Mouse (Mus musculus) heart, postnatal 0 days (tissue): ENCODE data around the gene Rd3l.

Experiments used
- CTCF ChIP-seq: IDR thresholded peaks from 2 replicates; pipeline ENCODE4 v1.5.1; 2016; ENCODE audit warnings: antibody characterized with exemption, control low read depth, low read depth
- EP300 ChIP-seq: IDR thresholded peaks from 2 replicates; pipeline ENCODE4 v1.6.1; 2016; ENCODE audit warnings: antibody characterized with exemption, low read depth

DNA sequence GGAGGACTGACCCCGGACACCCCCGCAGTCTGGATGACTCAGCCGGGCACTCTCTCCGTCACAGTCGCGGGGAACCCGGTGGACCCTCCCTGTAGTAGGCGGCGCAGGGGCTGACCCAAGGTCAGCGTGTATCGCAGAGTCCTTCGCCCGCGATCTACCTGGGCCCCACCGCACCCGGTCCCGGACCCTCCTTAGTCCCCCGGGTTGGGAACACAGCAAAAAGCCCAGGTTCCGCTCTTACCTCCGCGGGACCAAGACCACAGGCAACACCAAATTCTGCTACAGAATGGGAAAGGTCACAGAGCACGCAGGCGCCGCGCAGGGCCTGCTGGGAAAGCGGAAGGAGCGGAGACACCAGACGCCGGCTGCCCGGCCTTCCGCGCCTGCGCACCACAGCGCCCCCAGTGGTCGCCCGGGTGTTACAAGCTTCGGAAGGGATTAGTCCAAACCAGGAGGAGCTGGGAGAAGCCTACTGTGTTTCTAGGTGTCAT is 14.4 kb downstream of the Rd3l start, which contains the start of gene Atp5mpl:
- TF ChIP-seq CTCF, result peak; percentile 93
- peak; percentile 65; the same call in 1 of the 2 replicates for TF ChIP-seq EP300
